Mouse (Mus musculus): ENCODE measurements around the gene Il3ra. TPM values are rescaled to one million over a fixed set of nuclear protein-coding genes. Genes with fewer than 3 reads are reported as not detected.

Gene Il3ra
- polyA plus RNA-seq, 1 experiment from 2014 or later, result 4.7 TPM

DNA sequence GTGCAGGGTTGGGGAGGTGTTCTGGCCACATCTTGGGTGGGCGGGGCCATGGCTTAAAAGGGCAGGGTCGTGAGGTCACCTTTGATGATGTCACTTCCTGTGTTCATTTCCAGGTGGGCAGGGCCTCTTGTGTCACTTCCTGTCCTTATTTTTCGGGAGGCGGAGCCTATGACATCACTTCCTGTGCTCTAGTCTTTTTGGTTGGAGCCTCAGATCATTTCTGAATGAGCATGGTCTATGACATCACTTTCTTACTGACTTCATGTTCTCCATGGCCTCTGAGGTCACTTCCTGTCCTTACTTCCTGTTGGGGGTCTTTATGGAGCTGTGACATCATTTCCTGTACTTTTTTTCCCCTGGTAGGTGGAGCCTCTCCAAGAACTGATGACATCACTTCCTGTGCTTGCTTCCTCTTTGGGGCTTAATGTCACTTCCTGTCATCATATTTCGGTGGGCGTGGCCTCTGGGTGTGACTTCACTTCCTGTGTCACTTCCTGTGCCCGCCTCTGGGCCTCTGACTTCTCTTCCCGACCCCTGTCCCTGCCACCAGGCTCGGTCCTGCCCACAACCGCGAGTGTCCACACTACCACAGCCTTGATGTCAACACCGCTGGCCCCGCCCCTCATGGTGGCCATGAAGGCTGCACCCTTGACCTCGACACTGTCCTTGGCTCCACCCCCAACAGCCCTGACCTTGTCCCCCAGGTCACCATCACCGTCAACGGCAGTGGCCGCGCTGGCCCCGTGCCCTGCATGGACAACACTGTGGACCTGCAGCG, 3.6 kb downstream of the Il3ra start:
- H3K9ac ChIP-seq, result no peak overlapping the region
- ATAC-seq (replicated peaks; ENCODE audit: insufficient number of reproducible peaks, insufficient read depth, low FRiP score, low read depth), result no peak
- peaks cover 22% of the 10 kb centered on the region for H3K36me3 ChIP-seq
- H3K27me3 ChIP-seq, result no peaks in the 10 kb centered on the region
- peaks cover 52% of the 10 kb centered on the region for H3K9me3 ChIP-seq (replicated peaks)
- no peak overlapping the region for H3K27ac ChIP-seq
- peaks cover 7% of the 10 kb centered on the region; the same call in 1 of the 2 replicates for H3K4me1 ChIP-seq (replicated peaks)
- no peak overlapping the region for H3K4me3 ChIP-seq
- H3K4me2 ChIP-seq, result no peak overlapping the region
- WGBS, result 94% methylated on average over 20 of the region's 20 CpGs

GRCm38 (mm10) chr14:14350263-14351147, 4.4 kb downstream of the Il3ra start:
- no peaks in the 10 kb centered on the region for H3K27me3 ChIP-seq
- peaks cover 57% of the 10 kb centered on the region for H3K9me3 ChIP-seq (replicated peaks)
- ATAC-seq (replicated peaks; ENCODE audit: insufficient number of reproducible peaks, insufficient read depth, low FRiP score, low read depth), result no peak
- H3K36me3 ChIP-seq, result peaks cover 25% of the 10 kb centered on the region
- no peak overlapping the region for H3K4me3 ChIP-seq
- WGBS, result 95% methylated on average over 29 of the region's 29 CpGs
- H3K4me2 ChIP-seq, result no peak overlapping the region
- H3K27ac ChIP-seq, result no peak overlapping the region
- no peak overlapping the region for H3K9ac ChIP-seq
- H3K4me1 ChIP-seq (replicated peaks), result peaks cover 7% of the 10 kb centered on the region; the same call in 1 of the 2 replicates

DNA sequence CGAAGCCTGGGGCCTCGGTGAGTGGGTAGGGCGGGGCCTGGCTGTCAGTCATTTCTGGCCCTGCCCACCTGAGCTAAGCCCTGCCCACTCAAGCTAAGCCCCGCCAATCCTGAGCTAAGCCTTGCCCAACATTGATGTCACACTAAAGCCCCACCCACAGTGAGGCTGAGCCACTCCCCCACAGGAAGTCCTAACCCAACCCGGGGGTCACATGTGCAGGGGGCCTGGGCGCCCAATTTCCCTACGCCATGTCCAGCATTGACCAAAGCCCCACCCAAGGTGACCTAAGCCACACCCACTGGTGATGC, 5.0 kb downstream of the Il3ra start:
- Histone ChIP-seq H3K4me3 (no peak overlapping the region), H3K9ac (no peak overlapping the region), H3K9me3 (replicated peaks) (peaks cover 57% of the 10 kb centered on the region), H3K27me3 (no peaks in the 10 kb centered on the region), H3K4me1 (replicated peaks) (peaks cover 5% of the 10 kb centered on the region; the same call in 1 of the 2 replicates), H3K27ac (no peak overlapping the region), H3K36me3 (peaks cover 25% of the 10 kb centered on the region), H3K4me2 (no peak overlapping the region)
- 97% methylated on average over 7 of the region's 7 CpGs for WGBS
- ATAC-seq (replicated peaks; ENCODE audit: insufficient number of reproducible peaks, insufficient read depth, low FRiP score, low read depth), result no peak

- Histone ChIP-seq H3K27ac (no peak overlapping the region), H3K27me3 (no peaks in the 10 kb centered on the region), H3K9ac (no peak overlapping the region), H3K4me3 (no peak overlapping the region), H3K9me3 (replicated peaks) (peaks cover 56% of the 10 kb centered on the region), H3K4me1 (replicated peaks) (no peaks in the 10 kb centered on the region), H3K36me3 (peaks cover 25% of the 10 kb centered on the region), H3K4me2 (no peak overlapping the region)
- ATAC-seq (replicated peaks; ENCODE audit: insufficient number of reproducible peaks, insufficient read depth, low FRiP score, low read depth), result no peak
- WGBS, result 95% methylated on average over 9 of the region's 9 CpGs
Measured at GRCm38 (mm10) chr14:14351721-14352590, 5.9 kb downstream of the Il3ra start.

GRCm38 (mm10) chr14:14352606-14353005, 6.5 kb downstream of the Il3ra start:
- WGBS, result 83% methylated on average over 6 of the region's 6 CpGs
- Histone ChIP-seq H3K9me3 (replicated peaks) (peaks cover 49% of the 10 kb centered on the region), H3K4me2 (no peak overlapping the region), H3K9ac (no peak overlapping the region), H3K27ac (no peak overlapping the region), H3K36me3 (peaks cover 25% of the 10 kb centered on the region), H3K4me1 (replicated peaks) (no peaks in the 10 kb centered on the region), H3K4me3 (no peak overlapping the region), H3K27me3 (no peaks in the 10 kb centered on the region)
- ATAC-seq (replicated peaks; ENCODE audit: insufficient number of reproducible peaks, insufficient read depth, low FRiP score, low read depth), result no peak

GRCm38 (mm10) chr14:14353081-14353732, 7.1 kb downstream of the Il3ra start:
- H3K4me2 ChIP-seq, result no peak overlapping the region
- ATAC-seq (replicated peaks; ENCODE audit: insufficient number of reproducible peaks, insufficient read depth, low FRiP score, low read depth), result no peak
- H3K27me3 ChIP-seq, result no peaks in the 10 kb centered on the region
- 94% methylated on average over 7 of the region's 7 CpGs for WGBS
- no peak overlapping the region for H3K27ac ChIP-seq
- H3K9ac ChIP-seq, result no peak overlapping the region
- H3K9me3 ChIP-seq (replicated peaks), result peaks cover 44% of the 10 kb centered on the region
- H3K4me1 ChIP-seq (replicated peaks), result no peaks in the 10 kb centered on the region
- peaks cover 24% of the 10 kb centered on the region for H3K36me3 ChIP-seq
- H3K4me3 ChIP-seq, result no peak overlapping the region

DNA sequence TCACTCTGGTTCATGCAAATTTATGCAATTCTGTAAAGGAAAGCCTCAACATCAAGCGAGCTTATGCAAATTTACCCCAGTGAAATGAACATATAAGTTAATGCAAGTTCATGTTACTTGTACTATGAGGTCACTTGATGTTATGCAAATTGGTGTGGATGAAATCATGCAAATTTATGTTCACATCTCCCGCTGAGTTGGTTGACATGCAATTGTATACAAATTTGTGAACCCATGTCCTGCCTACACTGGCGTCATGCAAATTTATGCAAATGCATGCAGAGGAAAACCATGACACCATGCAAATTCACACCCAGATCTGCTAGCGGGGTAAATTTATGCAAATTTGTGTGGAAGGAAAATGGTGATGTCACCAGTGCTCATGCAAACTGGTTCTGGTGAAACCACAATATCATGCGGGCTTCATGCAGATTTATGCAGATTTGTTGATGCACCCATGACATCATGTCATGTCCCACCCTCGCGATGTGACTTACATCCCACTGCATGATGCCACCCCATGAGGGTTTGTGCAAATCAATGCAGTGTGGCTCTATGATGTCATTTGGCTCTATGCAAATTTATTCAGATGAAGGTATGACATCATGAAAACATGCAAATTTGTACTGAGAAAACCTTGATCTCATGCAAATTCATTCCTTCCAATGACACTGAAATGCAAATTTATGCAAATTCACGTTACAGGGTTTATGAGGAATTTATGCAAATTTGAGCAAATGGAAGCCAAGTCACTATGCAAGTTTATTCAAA, 7.8 kb downstream of the Il3ra start:
- H3K9ac ChIP-seq, result no peak overlapping the region
- H3K27me3 ChIP-seq, result no peaks in the 10 kb centered on the region
- no peak overlapping the region for H3K4me3 ChIP-seq
- no peak overlapping the region for H3K27ac ChIP-seq
- no peaks in the 10 kb centered on the region for H3K4me1 ChIP-seq (replicated peaks)
- ATAC-seq (replicated peaks; ENCODE audit: insufficient number of reproducible peaks, insufficient read depth, low FRiP score, low read depth), result no peak
- peaks cover 37% of the 10 kb centered on the region for H3K9me3 ChIP-seq (replicated peaks)
- H3K4me2 ChIP-seq, result no peak overlapping the region
- WGBS, result 89% methylated on average over 8 of the region's 8 CpGs
- peaks cover 21% of the 10 kb centered on the region for H3K36me3 ChIP-seq

GRCm38 (mm10) chr14:14354511-14355359, 8.7 kb downstream of the Il3ra start:
- H3K9ac ChIP-seq, result no peak overlapping the region
- H3K9me3 ChIP-seq (replicated peaks), result peaks cover 31% of the 10 kb centered on the region
- H3K4me2 ChIP-seq, result no peak overlapping the region
- no peaks in the 10 kb centered on the region for H3K4me1 ChIP-seq (replicated peaks)
- H3K27me3 ChIP-seq, result no peaks in the 10 kb centered on the region
- H3K36me3 ChIP-seq, result peaks cover 13% of the 10 kb centered on the region
- no peak overlapping the region for H3K4me3 ChIP-seq
- no peak for ATAC-seq (replicated peaks; ENCODE audit: insufficient number of reproducible peaks, insufficient read depth, low FRiP score, low read depth)
- 94% methylated on average over 13 of the region's 13 CpGs for WGBS
- no peak overlapping the region for H3K27ac ChIP-seq

DNA sequence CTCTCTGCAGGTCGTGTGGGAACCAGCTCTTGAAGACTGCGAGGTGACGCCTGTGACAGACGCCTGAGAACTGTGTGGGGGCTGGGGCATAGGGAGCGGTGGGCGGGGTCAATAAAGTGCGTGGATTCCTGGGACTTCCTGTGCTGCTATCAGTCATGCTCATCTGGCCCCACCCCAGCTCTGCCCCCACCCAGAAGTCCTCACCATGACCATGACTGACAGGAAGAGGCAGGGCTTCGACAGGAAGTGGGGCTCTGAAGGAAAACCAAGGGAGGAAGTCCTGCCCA, 9.2 kb downstream of the Il3ra start:
- no peak overlapping the region for H3K9ac ChIP-seq
- no peak; the same call in 1 of the 2 replicates for ATAC-seq (replicated peaks; ENCODE audit: insufficient number of reproducible peaks, insufficient read depth, low FRiP score, low read depth)
- H3K36me3 ChIP-seq, result peaks cover 7% of the 10 kb centered on the region
- no peaks in the 10 kb centered on the region for H3K4me1 ChIP-seq (replicated peaks)
- no peak overlapping the region for H3K4me3 ChIP-seq
- no peak overlapping the region for H3K4me2 ChIP-seq
- no peaks in the 10 kb centered on the region for H3K27me3 ChIP-seq
- peaks cover 25% of the 10 kb centered on the region for H3K9me3 ChIP-seq (replicated peaks)
- H3K27ac ChIP-seq, result no peak overlapping the region
- 89% methylated on average over 8 of the region's 8 CpGs for WGBS

DNA sequence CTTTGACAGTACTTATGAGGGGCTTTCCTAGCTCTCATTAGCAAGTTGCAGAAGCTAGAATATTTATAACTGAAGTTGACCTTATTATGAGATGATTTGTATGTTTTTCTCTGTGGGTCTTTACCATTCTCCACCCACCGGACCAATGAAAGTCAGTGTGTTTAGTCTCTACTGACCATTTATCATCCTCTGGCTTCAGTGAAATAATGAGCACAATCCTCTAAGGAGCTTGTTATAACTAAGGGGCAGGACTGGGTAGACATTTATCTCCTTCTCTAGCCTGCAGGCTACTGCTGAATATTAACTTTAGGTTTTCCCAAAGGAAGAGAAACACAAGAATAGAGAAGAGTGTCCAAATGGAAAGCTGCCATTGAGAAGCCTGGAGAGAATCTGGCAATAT, 49.5 kb downstream of the Il3ra start:
- H3K4me2 ChIP-seq, result no peak overlapping the region
- no peak for ATAC-seq (replicated peaks; ENCODE audit: insufficient number of reproducible peaks, insufficient read depth, low FRiP score, low read depth)
- H3K36me3 ChIP-seq, result no peaks in the 10 kb centered on the region
- H3K27ac ChIP-seq, result no peak overlapping the region
- 66% methylated on average over 1 of the region's 1 CpGs for WGBS
- no peaks in the 10 kb centered on the region for H3K9me3 ChIP-seq (replicated peaks)
- H3K9ac ChIP-seq, result no peak overlapping the region
- H3K27me3 ChIP-seq, result no peaks in the 10 kb centered on the region
- H3K4me3 ChIP-seq, result no peak overlapping the region
- H3K4me1 ChIP-seq (replicated peaks), result no peaks in the 10 kb centered on the region

Measured in heart, embryonic 15.5 days (tissue).